Mouse (Mus musculus) liver, adult 2 months (tissue): ENCODE measurements at regions not wholly inside any gene's neighbourhood (a gene's known extent, or its start where the extent isn't known, plus 50 kb on each side); places are given as distances from the start of the nearest gene placed in this dataset.

Experiments
- CTCF ChIP-seq: fragments of 200-500 bp; IDR thresholded peaks from 2 replicates; pipeline ENCODE4 v1.5.1; 2011; ENCODE audit warnings: low read depth, low read length, control low read depth
- POLR2A ChIP-seq: fragments of 200-500 bp; IDR thresholded peaks from 2 replicates; pipeline ENCODE4 v1.6.1; 2011; ENCODE audit warnings: low read length, control low read depth; ENCODE audit not compliant: insufficient read depth; ENCODE audit errors: extremely low read depth

GRCm38 (mm10) chr1:41909799-41910198 lies 785.8 kb upstream of the Pou3f3 start:
- no peak for TF ChIP-seq CTCF
- no peak for TF ChIP-seq POLR2A
